Mouse (Mus musculus) retina, adult 2 months (tissue): ENCODE results near the gene Ankrd23.
A peak's percentile ranks its signal among the peaks of the same experiment; 100 is the strongest.

ENCODE experiments used
- DNase-seq: peaks from one replicate; pipeline ENCODE4 v3.0.0-alpha.2; 2012; ENCODE audit warnings: low read depth, low spot score

The Ankrd23 gene

GRCm38 (mm10) chr1:36545845-36546600 lies 9.3 kb upstream of the Ankrd23 start:
- DNase-seq, result no peak

- no peak for DNase-seq
Observed at GRCm38 (mm10) chr1:36545382-36545781, 8.7 kb upstream of the Ankrd23 start.

- no peak for DNase-seq
Observed at GRCm38 (mm10) chr1:36542925-36543324, 6.2 kb upstream of the Ankrd23 start.

GRCm38 (mm10) chr1:36541844-36542243 lies 5.2 kb upstream of the Ankrd23 start:
- DNase-seq, result no peak

GRCm38 (mm10) chr1:36540807-36541206 lies 4.1 kb upstream of the Ankrd23 start:
- DNase-seq, result no peak

- no peak for DNase-seq
Observed at GRCm38 (mm10) chr1:36540132-36540531, 3.4 kb upstream of the Ankrd23 start.

- no peak for DNase-seq
Observed at GRCm38 (mm10) chr1:36539186-36539585, 2.5 kb upstream of the Ankrd23 start, which contains the start of gene Gm42417. Gm42417 (minus strand) TSS chr1:36539429.

GRCm38 (mm10) chr1:36538727-36539126 lies 2.0 kb upstream of the Ankrd23 start:
- no peak for DNase-seq

- DNase-seq, result no peak
Observed at GRCm38 (mm10) chr1:36536397-36536728, 320 bp downstream of the Ankrd23 start.

- no peak for DNase-seq
Observed at GRCm38 (mm10) chr1:36535477-36536396, 946 bp downstream of the Ankrd23 start.

GRCm38 (mm10) chr1:36534595-36535058 lies 2.1 kb downstream of the Ankrd23 start:
- DNase-seq, result no peak

GRCm38 (mm10) chr1:36533546-36533945 lies 3.1 kb downstream of the Ankrd23 start:
- no peak for DNase-seq

GRCm38 (mm10) chr1:36531461-36531860 lies 5.2 kb downstream of the Ankrd23 start:
- no peak for DNase-seq

GRCm38 (mm10) chr1:36530962-36531361 lies 5.7 kb downstream of the Ankrd23 start:
- DNase-seq, result no peak

GRCm38 (mm10) chr1:36530485-36530884 lies 6.2 kb downstream of the Ankrd23 start:
- no peak for DNase-seq

GRCm38 (mm10) chr1:36529875-36530274 lies 6.8 kb downstream of the Ankrd23 start:
- no peak for DNase-seq

- DNase-seq, result no peak
Observed at GRCm38 (mm10) chr1:36529274-36529673, 7.4 kb downstream of the Ankrd23 start.

- no peak for DNase-seq
Observed at GRCm38 (mm10) chr1:36528351-36528750, 8.3 kb downstream of the Ankrd23 start.

GRCm38 (mm10) chr1:36526903-36527302 lies 9.8 kb downstream of the Ankrd23 start:
- DNase-seq, result no peak

- no peak for DNase-seq
Observed at GRCm38 (mm10) chr1:36525774-36526173, 10.9 kb downstream of the Ankrd23 start.

GRCm38 (mm10) chr1:36524058-36524457 lies 12.6 kb downstream of the Ankrd23 start:
- no peak for DNase-seq

- DNase-seq, result peak; percentile 52
Observed at GRCm38 (mm10) chr1:36523332-36524013, 13.2 kb downstream of the Ankrd23 start.
